Mouse (Mus musculus): ENCODE data around the gene Olfr555. TPM values are rescaled to one million over a fixed set of nuclear protein-coding genes. Genes with fewer than 3 reads are reported as not detected.

Olfr555 gene
- polyA plus RNA-seq, 1 experiment from 2014 or later: not detected

DNA sequence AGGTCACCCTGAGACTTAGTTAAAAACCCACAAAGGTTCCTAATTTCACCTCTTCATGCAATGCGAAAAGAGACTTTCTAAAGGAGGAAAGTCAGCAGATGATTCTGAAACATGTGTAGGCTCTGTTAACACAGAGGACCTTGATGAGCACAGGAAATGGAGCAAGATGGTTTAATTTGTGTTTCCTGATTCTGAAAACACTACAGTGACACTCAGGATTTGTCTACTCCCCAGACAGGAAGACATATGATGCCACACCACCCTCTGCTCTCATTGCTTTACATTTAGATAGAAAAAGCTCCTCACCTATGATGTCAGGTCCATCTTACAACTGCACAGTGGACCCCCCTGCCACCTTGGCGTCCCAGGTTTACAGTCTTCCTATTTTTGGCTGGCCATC lies 17.6 kb downstream of the Olfr555 start:
- Histone ChIP-seq H3K36me3 (ENCODE audit: control insufficient read depth, insufficient read depth) (no peaks in the 10 kb centered on the region), H3K9me3 (replicated peaks; ENCODE audit: control insufficient read depth, low read length) (no peaks in the 10 kb centered on the region), H3K27me3 (ENCODE audit: control insufficient read depth, insufficient read depth, low read depth, low read length) (no peaks in the 10 kb centered on the region), H3K27ac (ENCODE audit: low read length) (no peak overlapping the region), H3K4me2 (ENCODE audit: low read depth, low read length) (no peak overlapping the region), H3K4me3 (ENCODE audit: low read depth, low read length) (no peak overlapping the region), H3K4me1 (ENCODE audit: control insufficient read depth, low read depth, low read length) (no peaks in the 10 kb centered on the region), H3K9ac (ENCODE audit: low read depth, low read length) (no peak overlapping the region)
- ATAC-seq (ENCODE audit: low read depth): no peak
- 59% methylated on average over 2 of the region's 2 CpGs for WGBS (ENCODE audit: insufficient replicate concordance)

DNA sequence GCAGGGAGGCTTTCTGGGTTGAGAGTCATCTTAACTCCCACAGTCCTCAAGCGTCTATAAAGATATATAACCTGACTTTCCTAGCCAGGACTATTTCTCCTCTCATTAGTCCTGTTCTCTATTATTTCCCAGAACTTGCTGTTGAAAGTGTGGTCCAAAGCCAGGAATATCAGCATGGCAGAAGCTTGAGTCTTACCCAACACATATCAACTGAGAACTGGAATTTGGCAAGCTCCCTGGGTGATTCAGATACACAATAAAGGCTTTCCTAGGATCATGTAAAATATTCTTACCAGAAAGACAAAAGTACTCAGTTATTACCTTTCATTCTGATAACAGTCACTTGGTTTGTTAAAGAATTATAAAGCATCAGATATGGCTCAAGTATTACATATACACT lies 23.3 kb downstream of the Olfr555 start:
- H3K36me3 ChIP-seq (ENCODE audit: control insufficient read depth, insufficient read depth): no peaks in the 10 kb centered on the region
- H3K9me3 ChIP-seq (replicated peaks; ENCODE audit: control insufficient read depth, low read length): no peaks in the 10 kb centered on the region
- no peak overlapping the region for H3K9ac ChIP-seq (ENCODE audit: low read depth, low read length)
- H3K4me2 ChIP-seq (ENCODE audit: low read depth, low read length): no peak overlapping the region
- no peak overlapping the region for H3K27ac ChIP-seq (ENCODE audit: low read length)
- no peaks in the 10 kb centered on the region for H3K27me3 ChIP-seq (ENCODE audit: control insufficient read depth, insufficient read depth, low read depth, low read length)
- no peak for ATAC-seq (ENCODE audit: low read depth)
- H3K4me1 ChIP-seq (ENCODE audit: control insufficient read depth, low read depth, low read length): no peaks in the 10 kb centered on the region
- WGBS (ENCODE audit: insufficient replicate concordance): 62% methylated on average over 1 of the region's 1 CpGs
- H3K4me3 ChIP-seq (ENCODE audit: low read depth, low read length): no peak overlapping the region

DNA sequence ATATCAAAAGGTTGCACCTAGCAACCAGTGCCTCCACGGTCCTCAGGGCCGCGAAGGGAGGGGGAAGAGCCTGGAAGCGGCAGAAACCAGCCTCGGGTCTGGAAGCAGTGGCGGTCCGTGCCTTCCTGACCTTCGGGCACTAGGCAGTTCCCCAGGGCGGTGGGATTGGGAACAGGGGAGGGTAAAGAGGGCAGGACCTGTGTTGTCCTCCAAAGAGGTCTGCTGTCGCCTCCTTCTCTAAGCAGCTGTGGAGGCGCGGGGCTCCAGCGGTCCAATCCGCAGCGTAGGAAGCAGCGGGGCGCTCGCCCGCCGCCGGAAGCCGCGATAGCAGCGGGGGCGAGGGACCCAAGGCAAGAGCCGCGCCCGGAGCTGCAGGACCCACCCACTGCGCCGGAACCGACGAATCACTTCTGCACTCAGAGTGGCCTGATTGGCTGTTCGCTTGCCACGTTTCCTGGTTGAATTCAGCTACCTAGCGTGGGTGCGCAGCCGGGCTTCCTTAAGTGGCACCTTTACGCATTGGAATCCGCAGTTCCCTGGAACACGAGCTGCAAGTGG lies 28.4 kb downstream of the Olfr555 start, which contains the start of gene Trim68:
Gene Trim68, minus strand, starts transcription at position 384 of the 558 bp plus-strand sequence.
- peak; percentile 96 for ATAC-seq (ENCODE audit: low read depth)
- under 1% methylated on average over 40 of the region's 40 CpGs for WGBS (ENCODE audit: insufficient replicate concordance)
- H3K4me2 ChIP-seq (ENCODE audit: low read depth, low read length): peak within 1 kb of the TSS; percentile 66
- H3K9me3 ChIP-seq (replicated peaks; ENCODE audit: control insufficient read depth, low read length): no peaks in the 10 kb centered on the region
- no peaks in the 10 kb centered on the region; the same call in 1 of the 2 replicates for H3K4me1 ChIP-seq (ENCODE audit: control insufficient read depth, low read depth, low read length)
- peak within 1 kb of the TSS; percentile 66 for H3K4me3 ChIP-seq (ENCODE audit: low read depth, low read length)
- no peaks in the 10 kb centered on the region for H3K27me3 ChIP-seq (ENCODE audit: control insufficient read depth, insufficient read depth, low read depth, low read length)
- no peak within 1 kb of the TSS for H3K27ac ChIP-seq (ENCODE audit: low read length)
- H3K36me3 ChIP-seq (ENCODE audit: control insufficient read depth, insufficient read depth): no peaks in the 10 kb centered on the region
- peak within 1 kb of the TSS; percentile 63 for H3K9ac ChIP-seq (ENCODE audit: low read depth, low read length)

DNA sequence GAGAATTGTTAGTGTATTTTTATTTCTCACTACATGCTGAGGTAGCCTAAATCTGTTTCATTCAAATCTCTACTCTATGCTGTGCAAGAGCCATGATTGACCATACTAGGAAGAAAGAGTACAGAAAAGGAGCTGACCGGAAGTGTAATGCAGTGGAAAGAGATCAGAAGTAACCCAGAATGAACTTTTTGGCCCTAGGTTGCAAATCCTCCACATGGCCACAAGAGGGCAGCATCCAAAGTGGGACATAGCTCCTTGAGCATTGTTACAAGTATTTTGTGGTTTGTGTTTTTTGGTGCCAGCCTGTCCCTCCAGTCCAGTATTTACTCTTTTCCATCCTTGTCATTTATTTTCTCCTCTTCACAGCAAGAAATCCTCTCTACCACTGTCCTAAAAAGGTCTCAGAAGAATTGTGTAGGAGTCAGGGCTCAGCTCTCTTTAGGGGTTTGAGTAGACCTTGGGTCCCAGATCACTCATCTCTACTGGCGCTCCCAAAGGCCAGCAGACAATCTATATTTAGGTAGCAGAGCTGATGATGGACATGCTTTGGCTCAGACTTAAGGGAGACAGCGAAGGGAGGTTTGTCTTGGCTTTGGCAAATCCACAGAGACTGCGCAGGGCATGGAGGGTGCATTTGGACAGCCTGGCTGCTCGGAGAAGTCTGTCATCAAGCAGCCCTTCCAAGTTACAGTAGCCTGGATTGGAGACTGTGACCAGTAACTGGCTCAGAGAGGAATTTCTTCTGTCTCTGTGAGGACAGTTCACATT lies 36.9 kb downstream of the Olfr555 start, which contains the start of gene Olfr557:
Gene Olfr557, plus strand, starts transcription at position 553 of the 768 bp plus-strand sequence.
- no peak within 1 kb of the TSS for H3K9ac ChIP-seq (ENCODE audit: low read depth, low read length)
- H3K36me3 ChIP-seq (ENCODE audit: control insufficient read depth, insufficient read depth): no peaks in the 10 kb centered on the region
- ATAC-seq (ENCODE audit: low read depth): no peak
- no peaks in the 10 kb centered on the region for H3K9me3 ChIP-seq (replicated peaks; ENCODE audit: control insufficient read depth, low read length)
- H3K4me2 ChIP-seq (ENCODE audit: low read depth, low read length): no peak within 1 kb of the TSS
- WGBS (ENCODE audit: insufficient replicate concordance): 65% methylated on average over 5 of the region's 5 CpGs
- H3K4me1 ChIP-seq (ENCODE audit: control insufficient read depth, low read depth, low read length): no peaks in the 10 kb centered on the region
- no peak within 1 kb of the TSS for H3K4me3 ChIP-seq (ENCODE audit: low read depth, low read length)
- no peaks in the 10 kb centered on the region for H3K27me3 ChIP-seq (ENCODE audit: control insufficient read depth, insufficient read depth, low read depth, low read length)
- no peak within 1 kb of the TSS for H3K27ac ChIP-seq (ENCODE audit: low read length)

DNA sequence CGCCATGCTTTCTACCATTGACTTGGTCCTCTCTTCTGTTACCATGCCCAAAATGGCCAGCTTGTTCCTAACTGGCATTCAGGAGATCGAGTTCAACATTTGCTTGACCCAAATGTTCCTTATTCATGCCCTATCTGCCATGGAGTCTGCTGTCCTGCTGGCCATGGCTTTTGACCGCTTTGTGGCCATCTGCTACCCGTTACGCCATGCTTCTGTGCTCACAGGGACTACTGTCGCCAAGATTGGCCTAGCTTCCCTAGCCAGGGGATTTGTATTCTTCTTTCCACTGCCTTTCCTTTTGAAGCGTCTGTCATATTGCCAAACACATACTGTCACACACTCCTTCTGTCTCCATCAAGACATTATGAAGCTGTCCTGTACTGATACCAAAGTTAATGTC lies 39.8 kb downstream of the Olfr555 start:
- H3K36me3 ChIP-seq (ENCODE audit: control insufficient read depth, insufficient read depth): no peaks in the 10 kb centered on the region
- no peaks in the 10 kb centered on the region for H3K9me3 ChIP-seq (replicated peaks; ENCODE audit: control insufficient read depth, low read length)
- H3K27ac ChIP-seq (ENCODE audit: low read length): no peak overlapping the region
- H3K9ac ChIP-seq (ENCODE audit: low read depth, low read length): no peak overlapping the region
- no peak overlapping the region for H3K4me2 ChIP-seq (ENCODE audit: low read depth, low read length)
- H3K4me3 ChIP-seq (ENCODE audit: low read depth, low read length): no peak overlapping the region
- H3K27me3 ChIP-seq (ENCODE audit: control insufficient read depth, insufficient read depth, low read depth, low read length): no peaks in the 10 kb centered on the region
- no peak for ATAC-seq (ENCODE audit: low read depth)
- WGBS (ENCODE audit: insufficient replicate concordance): 66% methylated on average over 7 of the region's 7 CpGs
- H3K4me1 ChIP-seq (ENCODE audit: control insufficient read depth, low read depth, low read length): no peaks in the 10 kb centered on the region

DNA sequence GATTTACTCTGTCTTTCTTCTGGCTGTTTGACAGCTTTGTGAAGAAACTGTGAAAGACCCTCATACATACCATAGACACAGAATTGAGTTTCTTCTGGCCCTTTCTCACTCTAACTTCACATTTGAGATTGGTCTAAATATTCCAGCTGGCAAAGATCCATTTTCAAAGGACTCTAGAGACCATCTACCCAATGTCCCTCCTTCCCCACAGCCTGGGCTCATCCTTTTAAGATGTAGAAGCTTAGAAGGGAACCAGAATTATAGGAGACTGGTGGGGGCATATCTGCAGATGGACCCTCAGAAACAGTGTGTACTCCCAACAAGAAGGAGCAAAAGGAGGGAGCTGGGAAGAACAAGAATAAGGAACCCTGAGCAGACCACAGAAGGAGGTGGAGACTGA lies 43.3 kb downstream of the Olfr555 start, which contains the start of gene Olfr558:
Gene Olfr558, plus strand, starts transcription at position 301 of the 400 bp plus-strand sequence.
- Histone ChIP-seq H3K27me3 (ENCODE audit: control insufficient read depth, insufficient read depth, low read depth, low read length) (no peaks in the 10 kb centered on the region), H3K9me3 (replicated peaks; ENCODE audit: control insufficient read depth, low read length) (no peaks in the 10 kb centered on the region), H3K27ac (ENCODE audit: low read length) (no peak within 1 kb of the TSS), H3K4me3 (ENCODE audit: low read depth, low read length) (no peak within 1 kb of the TSS), H3K4me1 (ENCODE audit: control insufficient read depth, low read depth, low read length) (no peaks in the 10 kb centered on the region), H3K36me3 (ENCODE audit: control insufficient read depth, insufficient read depth) (no peaks in the 10 kb centered on the region), H3K4me2 (ENCODE audit: low read depth, low read length) (no peak within 1 kb of the TSS), H3K9ac (ENCODE audit: low read depth, low read length) (no peak within 1 kb of the TSS)
- no peak for ATAC-seq (ENCODE audit: low read depth)

Other genes starting within 250 kb of the Olfr555 start
- gene Rrm1, start 217.1 kb upstream of the Olfr555 start, polyA plus RNA-seq (2015; fragmentation: Nextera tagmentation; extraction: Ambion mirVana): 153 and 174 TPM in 2 replicates
- 0.30 and 0.43 TPM in 2 replicates for gene Olfr543, start 177.1 kb upstream of the Olfr555 start, polyA plus RNA-seq (2015; fragmentation: Nextera tagmentation; extraction: Ambion mirVana)
- 0.05 and 0.08 TPM in 2 replicates for gene Olfr544, start 170.5 kb upstream of the Olfr555 start, polyA plus RNA-seq (2015; fragmentation: Nextera tagmentation; extraction: Ambion mirVana)
- gene Olfr545, start 159.2 kb upstream of the Olfr555 start, polyA plus RNA-seq (2015; fragmentation: Nextera tagmentation; extraction: Ambion mirVana): not detected in 2 replicates
- gene Olfr547, start 124.1 kb upstream of the Olfr555 start, polyA plus RNA-seq (2015; fragmentation: Nextera tagmentation; extraction: Ambion mirVana): not detected in 2 replicates
- gene Olfr548-ps1, start 117.9 kb upstream of the Olfr555 start, polyA plus RNA-seq (2015; fragmentation: Nextera tagmentation; extraction: Ambion mirVana): not detected in 2 replicates
- gene Olfr549, start 109.0 kb upstream of the Olfr555 start, polyA plus RNA-seq (2015; fragmentation: Nextera tagmentation; extraction: Ambion mirVana): not detected in 2 replicates
- 0.25 and 0.37 TPM in 2 replicates for gene Trim21, start 93.3 kb upstream of the Olfr555 start, polyA plus RNA-seq (2015; fragmentation: Nextera tagmentation; extraction: Ambion mirVana)
- not detected in 2 replicates for gene Olfr550, start 87.4 kb upstream of the Olfr555 start, polyA plus RNA-seq (2015; fragmentation: Nextera tagmentation; extraction: Ambion mirVana)
- gene Olfr551, start 66.9 kb upstream of the Olfr555 start, polyA plus RNA-seq (2015; fragmentation: Nextera tagmentation; extraction: Ambion mirVana): not detected in 2 replicates
- not detected in 2 replicates for gene Olfr552, start 61.1 kb upstream of the Olfr555 start, polyA plus RNA-seq (2015; fragmentation: Nextera tagmentation; extraction: Ambion mirVana)
- not detected in 2 replicates for gene Olfr553, start 40.6 kb upstream of the Olfr555 start, polyA plus RNA-seq (2015; fragmentation: Nextera tagmentation; extraction: Ambion mirVana)
- not detected in 2 replicates for gene Olfr554, start 20.4 kb upstream of the Olfr555 start, polyA plus RNA-seq (2015; fragmentation: Nextera tagmentation; extraction: Ambion mirVana)
- gene Olfr556, start 6.1 kb downstream of the Olfr555 start, polyA plus RNA-seq (2015; fragmentation: Nextera tagmentation; extraction: Ambion mirVana): not detected in 2 replicates
- gene Trim68, start 28.5 kb downstream of the Olfr555 start, polyA plus RNA-seq (2015; fragmentation: Nextera tagmentation; extraction: Ambion mirVana): 1.1 and 1.5 TPM in 2 replicates
- gene Olfr557, start 37.1 kb downstream of the Olfr555 start, polyA plus RNA-seq (2015; fragmentation: Nextera tagmentation; extraction: Ambion mirVana): not detected in 2 replicates
- not detected in 2 replicates for gene Olfr558, start 43.4 kb downstream of the Olfr555 start, polyA plus RNA-seq (2015; fragmentation: Nextera tagmentation; extraction: Ambion mirVana)
- not detected in 2 replicates for gene Olfr33, start 60.2 kb downstream of the Olfr555 start, polyA plus RNA-seq (2015; fragmentation: Nextera tagmentation; extraction: Ambion mirVana)
- gene Olfr559, start 68.7 kb downstream of the Olfr555 start, polyA plus RNA-seq (2015; fragmentation: Nextera tagmentation; extraction: Ambion mirVana): not detected in 2 replicates
- not detected in 2 replicates for gene Olfr560, start 100.5 kb downstream of the Olfr555 start, polyA plus RNA-seq (2015; fragmentation: Nextera tagmentation; extraction: Ambion mirVana)
- gene Olfr78, start 100.6 kb downstream of the Olfr555 start, polyA plus RNA-seq (2015; fragmentation: Nextera tagmentation; extraction: Ambion mirVana): 0.02 and 0.04 TPM in 2 replicates
- gene Olfr561, start 112.4 kb downstream of the Olfr555 start, polyA plus RNA-seq (2015; fragmentation: Nextera tagmentation; extraction: Ambion mirVana): not detected in 2 replicates
- not detected in 2 replicates for gene Olfr564, start 144.7 kb downstream of the Olfr555 start, polyA plus RNA-seq (2015; fragmentation: Nextera tagmentation; extraction: Ambion mirVana)
- not detected in 2 replicates for gene Olfr566, start 199.9 kb downstream of the Olfr555 start, polyA plus RNA-seq (2015; fragmentation: Nextera tagmentation; extraction: Ambion mirVana)
- gene Olfr568, start 218.3 kb downstream of the Olfr555 start, polyA plus RNA-seq (2015; fragmentation: Nextera tagmentation; extraction: Ambion mirVana): not detected in 2 replicates
- not detected in 2 replicates for gene Olfr569, start 232.1 kb downstream of the Olfr555 start, polyA plus RNA-seq (2015; fragmentation: Nextera tagmentation; extraction: Ambion mirVana)
- not detected in 2 replicates for gene Olfr570, start 235.8 kb downstream of the Olfr555 start, polyA plus RNA-seq (2015; fragmentation: Nextera tagmentation; extraction: Ambion mirVana)